Mouse (Mus musculus) naive thymus-derived CD4-positive, alpha-beta T cell, adult 5 months (primary cell): ENCODE data around the gene Dct. TPM values are rescaled to one million over a fixed set of nuclear protein-coding genes. Genes with fewer than 3 reads are reported as not detected.

Experiments
- polyA plus RNA-seq: library from polyadenylated mRNA; unstranded; fragments of 100-300 nt; shearing (Covaris generic); gene quantifications from one replicate; pipeline ENCODE4 v1.2.1, GENCODE M21; 2017

Gene Dct
- 0.16 TPM for polyA plus RNA-seq

DNA sequence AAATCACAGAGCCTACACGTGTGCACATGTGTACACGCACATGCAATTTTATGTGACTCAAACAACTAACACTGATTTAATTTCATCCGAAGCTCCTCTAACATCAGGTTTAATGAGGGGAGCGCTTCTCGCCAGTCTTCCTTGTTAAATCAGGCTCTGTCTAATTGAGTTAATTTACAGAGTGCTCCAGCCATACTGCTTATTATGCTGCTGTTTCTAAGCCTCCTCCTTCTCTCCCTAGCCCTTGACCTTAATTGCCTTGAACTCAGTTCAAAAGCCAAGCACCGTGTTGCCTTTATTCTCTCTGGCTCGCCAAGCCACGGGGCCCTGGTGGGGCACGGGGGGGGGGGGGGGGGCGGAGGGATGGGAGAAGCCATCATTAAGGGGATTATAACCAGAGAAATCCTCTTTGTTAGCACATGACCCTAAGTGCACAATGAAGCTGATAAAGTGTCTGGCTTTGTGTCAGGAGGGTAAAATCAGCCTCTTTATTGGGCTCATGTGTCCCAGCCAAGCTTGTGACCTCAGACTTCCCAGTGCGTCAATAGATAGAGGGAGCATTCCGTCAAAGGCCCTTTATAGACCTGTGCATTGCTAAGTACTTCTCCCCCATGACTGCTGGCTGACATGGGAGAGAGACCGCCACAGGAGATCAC, at the start of gene Dct:
Gene Dct (minus strand): TSS at position 270 of the 656 bp plus-strand sequence.

Other genes with a start within 250 kb of the Dct start
- 9.5 TPM for gene Tgds, start 80.5 kb upstream of the Dct start, polyA plus RNA-seq
- gene Gpr180, start 84.9 kb upstream of the Dct start, polyA plus RNA-seq, result 22.6 TPM
- gene Sox21, start 184.8 kb upstream of the Dct start, polyA plus RNA-seq, result not detected
- gene Gm9376, start 214.7 kb upstream of the Dct start, polyA plus RNA-seq, result not detected